Mouse (Mus musculus) liver, adult 2 months (tissue): ENCODE data around the gene 1600012H06Rik.
"Not testable (repeated sequence)": the region's sequence is repeated elsewhere in the genome, so short reads cannot be mapped to it uniquely, and the experiment has no call there.

Experiments used
- CTCF ChIP-seq: fragments of 200-500 bp; IDR thresholded peaks from 2 replicates; pipeline ENCODE4 v1.5.1; 2011; ENCODE audit warnings: low read depth, low read length, control low read depth
- POLR2A ChIP-seq: fragments of 200-500 bp; IDR thresholded peaks from 2 replicates; pipeline ENCODE4 v1.6.1; 2011; ENCODE audit warnings: low read length, control low read depth; ENCODE audit not compliant: insufficient read depth; ENCODE audit errors: extremely low read depth

GRCm38 (mm10) chr17:14993139-14993832 is 50.3 kb downstream of the 1600012H06Rik start:
- not testable (repeated sequence) for TF ChIP-seq CTCF, POLR2A
